Mouse (Mus musculus) lung, adult 18-20 months (tissue): ENCODE data around the gene Fstl1.
A peak's percentile ranks its signal among the peaks of the same experiment; 100 is the strongest.

Experiments used
- DNase-seq, 2 experiments: peaks; one replicate each; pipeline ENCODE4 v3.0.0; 2022; ENCODE audit warnings: mixed read lengths in 2 of 2

Gene Fstl1

DNA sequence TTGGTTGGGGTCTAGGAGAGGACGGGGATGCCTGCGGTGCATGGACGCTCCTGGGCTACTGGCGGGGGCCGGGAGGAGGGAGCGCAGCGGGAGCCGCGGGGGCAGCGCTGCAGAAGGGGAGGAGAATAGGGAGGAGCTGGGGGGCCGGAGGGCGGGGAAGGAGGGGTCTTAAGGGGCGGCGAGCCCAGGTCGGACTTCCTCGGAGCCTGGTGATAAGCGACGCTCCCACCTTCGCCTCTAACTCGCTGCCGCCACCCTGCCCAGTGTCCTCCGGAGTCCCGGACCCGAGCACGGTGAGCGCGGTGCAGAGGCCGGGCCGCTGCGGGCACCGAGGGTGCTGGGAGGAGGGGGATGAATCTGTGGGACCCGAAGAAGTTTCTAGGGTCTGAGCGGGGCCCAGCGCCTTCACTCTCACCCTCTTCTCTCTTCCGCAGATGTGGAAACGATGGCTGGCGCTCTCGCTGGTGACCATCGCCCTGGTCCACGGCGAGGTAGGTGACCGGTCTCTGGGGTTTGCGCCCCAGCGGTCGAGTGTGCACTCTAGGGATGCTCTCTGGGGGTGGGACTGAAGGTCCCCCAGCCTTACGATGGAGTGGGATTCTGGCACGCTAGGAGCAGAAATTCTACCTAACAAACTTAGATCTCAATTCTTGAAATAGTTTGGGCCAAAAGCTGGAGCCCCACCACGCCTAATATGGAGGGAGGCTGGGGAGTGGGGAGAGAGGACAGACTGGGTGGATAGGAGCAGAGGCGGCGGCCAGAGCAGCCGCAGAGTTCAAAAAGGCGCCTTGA is at the start of gene Fstl1:
Fstl1 (plus strand) TSS at position 14 of the 792 bp plus-strand sequence.
- peak in 1 of 2 experiments; percentile 20 for DNase-seq

DNA sequence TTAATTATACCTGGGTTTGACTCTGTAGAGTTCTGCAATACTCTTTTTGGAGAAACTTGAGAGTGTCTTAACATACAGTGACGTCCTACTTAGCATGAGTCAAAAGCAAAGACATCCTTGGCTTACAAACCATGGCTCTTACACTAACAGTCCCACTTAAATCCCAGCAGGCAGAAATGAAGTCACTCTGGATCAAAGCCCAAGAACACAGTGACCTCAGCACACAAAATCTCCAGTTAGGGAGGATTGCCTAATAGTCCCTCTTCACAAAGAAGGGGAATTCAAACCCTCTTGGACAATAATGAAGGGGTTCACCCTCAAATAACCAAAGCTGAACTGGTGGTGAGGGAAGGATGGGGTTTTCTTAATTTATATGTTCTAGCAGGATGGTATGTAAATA is 48.0 kb upstream of the Fstl1 start:
- peak; percentile 32 to 59 for DNase-seq

DNA sequence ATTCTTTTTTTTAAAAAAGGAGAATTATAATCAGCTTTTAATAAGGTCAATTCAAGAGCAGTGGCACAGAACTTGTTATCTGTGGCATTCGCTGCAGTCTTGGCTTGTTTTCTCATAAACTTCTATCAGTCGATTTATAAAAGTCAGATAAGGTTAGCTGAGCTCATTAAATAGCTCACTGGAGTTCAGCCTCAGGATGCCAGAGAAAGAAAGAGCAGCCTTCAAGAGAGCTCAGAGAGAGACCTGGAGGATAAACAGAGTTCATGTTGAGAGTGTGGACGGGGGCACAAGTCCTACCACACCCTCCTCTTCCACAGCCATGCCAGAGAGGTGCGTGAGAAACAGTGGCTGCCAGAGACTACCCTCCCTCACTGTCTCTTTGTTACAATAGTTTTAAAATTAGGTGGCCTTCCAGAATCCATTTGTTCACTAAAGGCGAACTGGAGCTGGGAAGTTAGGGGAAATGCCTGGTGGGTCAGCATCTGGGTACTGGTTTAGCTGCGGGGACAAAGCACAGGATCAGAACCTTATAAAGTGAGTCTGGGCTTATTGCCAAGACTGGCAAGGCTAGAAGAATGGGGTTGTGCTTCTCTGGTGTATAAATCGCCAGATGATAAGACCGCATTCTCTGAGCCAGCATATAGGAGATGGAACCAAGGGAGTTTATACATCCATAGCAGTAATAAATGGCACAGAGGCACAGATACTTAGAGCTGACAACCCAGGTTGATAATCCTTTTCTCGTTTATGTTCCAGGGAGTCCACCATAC is 47.1 kb upstream of the Fstl1 start:
- no peak for DNase-seq

DNA sequence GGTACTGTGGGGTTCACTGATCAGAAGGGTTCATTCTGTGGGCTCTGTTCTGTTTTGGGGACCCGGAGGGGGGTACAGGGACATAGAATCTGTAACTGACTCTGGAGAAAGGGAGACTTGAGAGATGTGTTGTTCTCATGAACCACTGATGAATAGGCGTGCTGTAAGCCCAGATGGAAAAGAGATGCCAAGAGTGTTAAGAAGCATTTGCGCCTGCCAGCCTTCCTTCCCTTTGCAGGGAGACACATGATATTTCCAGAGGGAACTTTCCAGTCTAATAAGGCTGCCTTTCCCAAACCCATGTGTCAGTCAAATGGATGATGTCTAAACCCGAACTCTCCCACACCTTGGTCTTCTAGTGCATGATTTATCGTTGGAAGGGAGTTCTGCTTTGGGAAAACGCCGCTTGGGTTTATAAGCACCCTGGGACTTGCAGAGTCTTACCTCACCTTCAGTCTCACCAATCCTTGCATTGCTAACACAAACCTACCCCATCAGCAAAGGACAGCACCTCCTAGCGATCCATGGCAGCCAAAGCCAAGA is 46.3 kb upstream of the Fstl1 start:
- no peak for DNase-seq

DNA sequence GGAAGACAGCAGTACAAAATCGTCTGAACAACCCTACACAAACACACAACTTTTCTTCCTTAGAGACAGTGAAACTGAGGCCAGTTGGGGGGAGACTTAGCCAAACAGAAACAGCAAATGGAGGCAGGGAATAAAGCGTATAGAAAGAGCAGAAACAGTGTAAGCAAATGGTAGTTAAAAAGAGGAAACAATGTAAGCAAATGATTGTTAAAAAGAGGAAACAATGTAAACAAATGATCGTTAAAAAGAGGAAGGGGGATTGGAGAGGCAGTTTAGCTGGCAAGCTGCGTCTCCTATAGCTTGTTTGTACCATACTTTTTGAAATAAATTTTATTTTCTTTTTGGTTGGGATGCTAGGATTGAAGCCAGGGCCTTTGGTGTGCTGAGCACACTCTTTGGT is 45.2 kb upstream of the Fstl1 start:
- DNase-seq = no peak

DNA sequence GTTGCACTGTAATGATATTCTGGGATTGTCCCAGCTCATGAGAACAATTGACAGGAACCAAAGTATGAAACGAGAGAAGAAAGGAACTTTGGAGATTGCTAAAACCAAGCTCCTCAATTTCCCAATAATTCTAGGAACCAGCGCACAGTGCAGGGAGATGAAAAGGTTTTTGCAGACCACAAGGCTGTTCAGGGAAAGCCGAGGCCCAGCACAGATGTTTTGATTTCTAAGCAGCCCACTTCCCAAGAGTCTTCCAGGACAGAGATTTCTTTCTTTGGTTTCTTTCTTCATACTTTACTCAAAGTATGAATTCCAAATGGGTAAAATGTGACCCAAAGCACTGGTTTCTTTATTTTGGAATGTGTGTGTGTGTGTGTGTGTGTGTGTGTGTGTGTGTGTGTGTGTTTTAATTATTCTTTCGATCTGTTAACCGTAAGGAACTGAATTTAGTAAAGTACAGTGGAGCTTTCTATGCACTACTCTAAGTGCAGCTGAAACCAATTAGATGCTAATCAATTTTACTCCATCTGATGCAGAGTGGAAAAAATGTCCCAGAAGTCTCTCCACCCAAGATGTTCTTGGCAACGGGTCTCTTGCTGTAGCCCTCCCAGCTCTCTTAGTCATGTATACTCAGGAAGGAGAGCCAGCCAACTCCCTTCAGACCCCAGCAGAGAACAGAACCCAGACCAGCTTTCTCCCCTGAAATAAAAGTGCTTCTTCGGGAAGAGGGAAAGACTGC is 44.5 kb upstream of the Fstl1 start:
- DNase-seq = peak; percentile 18 to 25

DNA sequence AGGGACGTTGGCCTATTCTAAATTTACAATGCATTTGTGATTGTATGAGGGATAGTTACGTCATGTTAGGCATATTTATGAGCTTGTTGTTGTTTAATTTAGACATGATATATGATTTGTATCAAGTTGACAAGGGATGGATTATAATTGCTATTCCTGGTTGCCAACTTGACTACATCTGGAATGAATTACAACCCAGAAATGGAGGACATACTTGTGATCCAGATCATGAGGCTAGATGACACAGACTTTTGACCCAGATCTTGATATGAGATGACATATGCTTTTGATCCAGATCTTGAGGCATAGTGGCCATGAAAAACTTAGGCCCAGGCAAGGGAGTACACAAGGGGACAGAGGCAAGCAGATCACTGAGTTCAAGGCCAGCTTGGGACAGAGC is 36.6 kb upstream of the Fstl1 start:
- no peak for DNase-seq

DNA sequence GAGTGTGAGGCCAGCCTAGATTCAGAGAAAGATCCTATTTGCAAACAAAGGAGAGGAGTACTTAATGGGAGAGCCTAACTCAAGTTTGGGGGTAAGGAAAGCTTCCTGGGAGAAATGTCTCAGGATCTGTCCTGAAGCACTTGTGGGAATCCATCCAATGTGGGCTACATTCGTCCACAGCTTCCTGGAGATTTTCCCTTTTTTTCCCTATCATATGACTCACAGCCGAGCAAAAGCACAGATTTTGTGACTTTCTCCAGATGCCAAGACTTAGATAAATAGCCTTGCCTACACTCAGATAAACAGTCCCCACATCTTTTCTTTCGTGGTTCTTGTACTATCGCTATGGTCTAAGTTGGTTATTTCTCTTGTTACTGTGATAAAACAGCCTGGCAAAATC is 34.4 kb upstream of the Fstl1 start:
- DNase-seq = no peak

DNA sequence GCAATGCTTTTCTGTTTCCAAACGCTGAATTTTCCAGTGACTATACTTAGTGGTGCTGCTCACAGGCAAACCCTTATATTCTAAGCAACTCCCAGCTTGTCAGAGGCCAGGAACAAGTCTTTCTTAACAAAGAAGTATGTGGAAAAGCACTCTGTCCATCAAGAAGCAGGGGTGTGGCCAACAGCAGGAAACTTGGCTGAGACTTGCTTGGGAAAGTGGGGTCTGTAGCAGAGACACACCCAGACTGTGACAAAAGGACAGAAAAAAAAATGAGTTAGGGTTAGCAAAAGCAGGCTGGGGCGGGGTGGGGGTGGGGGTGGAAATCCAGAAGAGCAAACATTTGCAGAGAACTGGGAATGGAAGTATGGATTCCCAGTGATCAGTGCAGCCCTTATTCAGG is 23.8 kb upstream of the Fstl1 start:
- DNase-seq = peak; percentile 31 to 54

DNA sequence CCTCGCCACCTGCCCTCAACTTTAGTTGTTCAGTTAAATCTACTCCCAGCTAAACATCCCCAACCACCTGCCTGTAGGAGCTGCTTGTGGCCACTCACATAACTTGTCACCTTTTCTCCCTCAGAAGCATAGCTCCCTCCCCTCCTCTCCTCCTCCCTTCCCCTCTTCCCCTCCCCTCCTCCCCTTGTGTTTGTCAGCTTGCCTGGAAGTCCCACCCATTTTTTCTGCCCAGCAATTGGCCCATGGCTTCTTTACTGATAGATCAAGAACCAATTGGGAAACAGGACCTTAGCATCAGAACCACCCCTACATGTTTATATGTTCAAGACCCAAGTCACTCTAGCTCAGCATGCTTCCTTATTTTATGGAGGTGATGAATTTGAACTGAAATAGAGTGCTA is 22.9 kb upstream of the Fstl1 start:
- DNase-seq = no peak

DNA sequence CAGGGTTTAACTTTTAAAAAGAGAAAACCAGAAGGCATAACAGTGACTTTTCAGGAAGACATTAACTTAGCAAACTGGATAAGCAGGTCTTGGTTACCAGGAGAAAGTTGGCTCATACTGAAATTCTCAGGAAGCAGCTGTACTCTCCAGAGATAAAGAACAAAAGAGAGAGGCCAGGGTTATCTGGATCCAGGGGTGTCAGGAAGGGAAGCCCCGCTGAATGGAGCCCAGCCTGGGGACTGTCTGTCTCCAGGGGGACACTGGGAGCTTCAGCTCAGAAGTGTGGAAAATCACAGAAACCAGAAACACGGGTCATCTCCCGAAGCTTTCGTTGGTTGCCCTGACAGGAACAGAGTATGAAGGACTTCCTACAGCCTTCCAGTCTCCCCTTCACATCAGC is 22.2 kb upstream of the Fstl1 start:
- DNase-seq = no peak

DNA sequence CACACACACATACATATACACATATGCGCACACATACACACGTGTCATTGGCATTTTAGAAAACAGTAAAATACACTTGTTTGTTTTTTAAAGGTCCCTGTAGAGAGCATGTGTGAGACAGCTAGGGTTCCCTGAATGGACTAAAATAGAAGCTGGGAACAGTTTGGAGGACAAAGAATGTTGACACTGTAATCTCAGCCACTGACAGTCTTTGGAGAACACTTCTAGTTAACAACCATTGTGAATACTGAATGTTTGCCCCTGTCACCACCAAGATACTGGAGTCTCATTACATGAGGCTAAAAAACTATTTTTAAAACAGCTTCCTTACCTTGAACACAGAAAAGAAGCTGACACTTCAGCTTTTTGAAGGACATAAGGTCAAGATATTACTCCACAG is 19.4 kb upstream of the Fstl1 start:
- no peak for DNase-seq

DNA sequence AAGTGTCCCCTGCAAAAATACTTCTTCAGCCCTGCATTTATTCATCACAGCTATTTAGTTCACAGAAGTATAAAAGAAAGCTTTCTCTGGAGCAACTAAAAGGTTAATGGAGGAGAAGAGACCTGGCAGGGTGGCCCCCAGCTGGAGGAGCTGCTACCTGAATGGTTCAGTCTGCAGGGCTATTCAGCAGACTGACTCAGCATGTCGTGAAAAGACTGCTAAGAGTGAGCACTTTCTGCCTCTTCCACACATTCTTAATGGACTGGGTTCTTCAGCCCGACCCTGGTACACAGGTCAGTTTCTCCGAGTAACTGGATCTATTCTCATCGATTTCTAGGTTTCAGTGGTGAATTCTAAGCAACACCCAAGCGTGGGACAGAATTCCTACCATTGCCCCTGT is 12.9 kb upstream of the Fstl1 start:
- DNase-seq = no peak

DNA sequence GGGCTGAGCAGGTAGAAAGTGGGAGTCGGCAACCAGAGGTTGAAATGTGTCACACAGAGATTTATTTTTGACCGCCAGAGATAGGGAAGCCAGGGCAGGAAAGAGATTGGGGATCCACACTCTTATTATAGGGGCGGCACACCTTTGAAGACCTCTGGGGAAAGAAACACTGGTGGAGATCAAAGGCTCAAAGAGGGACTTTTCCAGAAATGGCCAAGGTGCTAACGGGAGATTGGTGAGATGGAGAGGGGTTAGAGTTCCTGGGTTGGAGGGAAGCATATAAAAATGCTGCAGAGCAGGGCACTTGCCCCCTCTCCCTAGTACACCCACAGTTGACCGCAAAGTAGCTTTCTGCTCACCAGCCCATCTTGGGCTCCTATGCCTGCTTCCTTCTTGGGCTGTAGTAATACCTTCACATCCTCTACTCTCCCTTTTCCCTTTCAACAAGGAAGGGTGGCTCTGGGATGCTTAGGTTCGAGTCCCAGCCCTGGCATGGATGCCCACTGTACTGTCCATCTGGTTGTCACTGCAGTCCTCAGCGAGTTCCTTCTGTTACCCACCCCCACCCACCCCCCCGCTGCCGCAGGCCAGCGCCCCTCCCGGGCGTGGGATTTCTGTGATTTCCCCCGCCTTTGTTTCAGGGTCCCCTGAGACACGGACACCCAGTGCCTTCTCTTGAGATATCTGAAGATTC is 360 bp upstream of the Fstl1 start:
- no peak for DNase-seq

DNA sequence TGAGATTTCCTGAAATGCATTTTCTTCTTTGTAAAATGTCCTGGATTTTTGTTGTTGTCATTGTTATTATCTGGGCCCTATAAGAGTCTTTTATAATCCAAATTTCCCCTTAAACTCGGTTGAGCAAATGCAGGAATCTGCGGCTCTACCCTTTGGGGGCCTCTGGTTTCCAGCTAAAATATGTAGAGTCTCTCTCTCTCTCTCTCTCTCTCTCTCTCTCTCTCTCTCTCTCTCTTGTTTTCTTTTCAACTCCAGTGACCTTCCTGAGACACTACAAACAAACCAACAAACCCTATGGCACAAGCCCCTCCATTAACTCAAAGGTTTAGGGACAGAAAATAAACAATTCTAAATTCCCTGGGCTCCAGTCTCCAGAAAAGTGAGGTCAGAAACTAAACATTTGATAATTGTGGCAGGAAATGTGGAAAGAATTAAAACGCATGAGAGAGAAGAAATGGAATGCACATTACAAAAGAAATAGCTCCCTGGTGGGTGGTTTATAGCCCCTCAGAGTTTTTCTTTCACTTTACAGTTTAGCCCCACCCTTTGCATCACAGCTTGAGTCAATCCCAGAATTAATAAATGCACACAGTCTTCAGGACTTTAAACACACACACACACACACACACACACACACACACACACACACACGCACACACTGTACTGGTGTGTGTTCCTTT is 1.3 kb downstream of the Fstl1 start:
- DNase-seq = no peak

DNA sequence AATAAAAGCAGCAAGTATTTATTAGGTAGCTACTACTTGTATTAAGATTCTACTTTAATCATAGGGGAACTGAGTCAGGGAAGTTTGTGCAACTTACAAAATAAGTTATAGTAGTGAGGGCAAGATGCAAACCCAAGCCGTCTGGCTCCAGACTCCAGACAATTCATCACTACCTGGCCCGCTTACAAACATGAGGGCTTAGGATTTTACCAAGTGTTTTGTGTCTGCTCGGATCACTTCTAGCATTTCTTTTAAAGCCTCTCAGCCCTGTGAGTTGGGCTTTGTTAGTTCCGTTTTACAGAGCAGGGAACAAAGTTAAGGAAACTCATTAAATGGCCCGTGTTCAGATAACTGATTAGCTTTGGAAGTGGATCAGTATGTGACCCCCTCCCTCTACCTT is 1.9 kb downstream of the Fstl1 start:
- DNase-seq = no peak

DNA sequence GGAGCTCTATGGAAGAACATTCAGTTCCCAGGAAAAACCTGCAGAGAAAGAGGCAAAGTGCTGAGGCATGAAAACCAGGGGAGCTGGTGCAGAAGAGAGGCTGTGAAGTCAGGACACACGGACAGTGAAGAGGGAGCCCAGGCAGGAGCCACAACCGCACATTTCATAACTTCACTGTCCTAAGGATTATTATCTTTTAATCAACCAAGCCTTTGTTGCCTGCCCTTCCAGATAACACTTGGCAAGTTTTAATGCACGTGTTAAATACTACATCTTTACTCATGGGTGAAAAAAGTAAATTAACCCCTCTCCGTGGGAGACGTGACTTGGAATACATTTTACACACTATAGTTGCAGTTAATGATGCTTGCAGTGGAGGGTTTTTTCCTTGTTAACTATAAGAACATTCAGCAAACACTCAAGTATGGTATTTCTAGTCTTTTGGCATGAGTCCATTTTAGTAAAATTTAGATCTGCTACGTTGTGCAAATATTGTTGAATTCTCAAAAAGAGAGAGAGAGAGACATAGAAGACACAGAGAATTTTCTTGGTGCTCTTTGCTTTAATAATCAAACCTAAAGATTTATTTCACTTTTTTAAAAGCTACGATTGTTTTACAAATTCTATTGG is 3.1 kb downstream of the Fstl1 start:
- no peak for DNase-seq

DNA sequence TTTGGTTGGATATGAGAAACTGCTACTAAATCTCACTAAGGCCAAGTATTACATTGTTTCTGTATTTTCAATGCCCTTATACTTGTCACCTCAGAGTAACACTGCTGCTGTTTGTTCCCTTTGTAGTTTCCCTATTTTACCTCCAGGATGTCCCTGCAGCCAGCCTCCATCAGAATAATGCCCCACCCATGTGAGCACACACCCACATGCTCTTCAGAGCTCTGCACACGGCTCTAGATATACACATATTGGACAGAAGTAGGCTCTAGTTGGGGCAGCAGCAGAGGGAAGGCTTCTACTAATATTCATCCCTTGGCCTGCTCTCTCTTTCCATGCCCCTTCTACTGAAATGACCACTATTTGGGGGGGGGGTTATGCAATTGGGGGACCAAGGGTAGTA is 3.7 kb downstream of the Fstl1 start:
- DNase-seq = no peak

DNA sequence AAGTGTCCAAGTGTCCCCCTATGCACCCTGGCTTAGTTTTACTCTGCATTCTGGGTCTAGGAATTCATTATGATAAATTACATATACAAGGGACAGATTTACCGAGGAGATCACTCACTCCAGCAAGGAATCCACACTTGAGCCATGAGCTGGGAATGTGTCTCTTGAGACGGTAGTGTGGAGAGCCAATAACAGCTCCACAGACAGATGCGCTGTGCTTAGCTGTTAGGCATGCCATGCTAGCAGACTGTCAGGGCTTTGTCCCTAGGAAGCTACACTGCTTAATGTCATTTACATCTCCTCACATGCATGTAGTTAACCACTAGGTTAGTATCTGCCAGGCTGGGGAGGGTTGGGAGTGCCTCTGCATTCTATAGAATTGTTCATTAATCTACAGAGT is 4.2 kb downstream of the Fstl1 start:
- DNase-seq = no peak

DNA sequence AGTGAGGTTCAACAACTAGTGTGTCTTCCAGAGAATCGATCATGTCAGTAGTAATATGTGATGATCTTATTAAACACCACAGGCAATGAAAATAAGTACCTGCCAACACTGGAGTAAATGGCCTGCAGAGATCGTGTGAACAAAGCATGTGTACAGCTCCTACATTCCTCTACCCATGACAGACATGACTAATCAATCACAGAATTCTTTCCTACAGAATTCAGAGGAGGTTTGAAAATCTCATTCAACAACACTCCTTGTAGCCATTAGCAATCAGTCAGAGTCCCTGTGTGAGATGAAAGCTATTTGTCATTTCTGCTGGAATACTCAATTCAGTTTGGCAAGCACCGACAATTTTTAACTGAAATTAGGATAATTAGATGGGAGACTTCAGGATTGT is 7.9 kb downstream of the Fstl1 start:
- no peak for DNase-seq

DNA sequence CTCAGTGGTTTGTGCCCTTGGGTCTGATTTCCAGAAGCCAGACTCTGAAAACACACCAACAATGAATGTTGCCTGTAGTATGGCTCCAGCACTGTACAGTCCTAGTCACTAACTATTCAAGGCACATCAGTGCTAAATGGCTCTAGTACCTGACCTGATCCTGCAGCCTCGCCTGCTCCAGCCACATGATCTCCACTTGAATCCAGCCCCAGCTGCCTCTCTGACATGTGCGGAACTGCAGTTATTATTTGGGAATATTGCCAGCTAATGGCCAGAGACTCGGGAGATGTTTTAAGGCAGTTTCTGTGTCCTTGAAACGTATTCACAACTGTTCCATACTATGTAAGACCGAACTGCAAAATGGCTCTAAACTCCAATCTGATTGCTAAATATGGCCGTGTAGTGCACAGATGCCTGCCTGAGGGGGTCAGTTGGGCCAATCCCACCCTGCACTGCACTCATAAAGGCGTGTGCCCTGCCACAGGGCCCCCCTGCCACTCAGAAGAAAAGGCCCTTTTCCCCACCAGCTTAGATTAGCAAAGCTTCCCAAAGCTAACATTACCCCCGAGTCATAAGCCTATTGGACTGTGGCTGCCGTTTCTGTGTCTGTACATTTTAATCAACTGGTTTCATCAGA is 11.0 kb downstream of the Fstl1 start:
- DNase-seq = no peak
